Mouse (Mus musculus): ENCODE measurements around the gene Tmem214. TPM values are rescaled to one million over a fixed set of nuclear protein-coding genes. Genes with fewer than 3 reads are reported as not detected.

Gene Tmem214
- total RNA-seq (2014; rRNA removed), result 77.5 and 78.3 TPM in 2 replicates
- polyA plus RNA-seq (2015; fragmentation: Nextera tagmentation; extraction: Ambion mirVana), result 64.5 and 64.6 TPM in 2 replicates

- ATAC-seq (ENCODE audit: low FRiP score) (no peak), DNase-seq (ENCODE audit: low spot score) (no peak)
- no peaks in the 10 kb centered on the region for H3K9me3 ChIP-seq (ENCODE audit: low read length)
- peak within 1 kb of the TSS; percentile 66 for H3K4me2 ChIP-seq (ENCODE audit: low read depth, low read length, poor library complexity, severe bottlenecking)
- no peaks in the 10 kb centered on the region for H3K27me3 ChIP-seq (ENCODE audit: insufficient read depth, low read length)
- no peak within 1 kb of the TSS for H3K27ac ChIP-seq (ENCODE audit: low read depth, low read length)
- H3K4me3 ChIP-seq (ENCODE audit: low read depth, low read length), result no peak within 1 kb of the TSS
- no peak within 1 kb of the TSS for H3K9ac ChIP-seq (replicated peaks; ENCODE audit: low read length, poor library complexity, severe bottlenecking)
- 94% methylated on average over 3 of the region's 3 CpGs for WGBS
- peaks cover 5% of the 10 kb centered on the region; the same call in 1 of the 2 replicates for H3K4me1 ChIP-seq (ENCODE audit: insufficient read depth, low read length)
- H3K36me3 ChIP-seq (ENCODE audit: insufficient read depth, low read length), result peaks cover 42% of the 10 kb centered on the region
- no peak for TF ChIP-seq CTCF (IDR thresholded peaks at IDR 0.05)
These were observed at the start of gene Tmem214 for GRCm38 (mm10) chr5:30867712-30868111. Gene Tmem214 (plus strand): TSS chr5:30868012.

DNA sequence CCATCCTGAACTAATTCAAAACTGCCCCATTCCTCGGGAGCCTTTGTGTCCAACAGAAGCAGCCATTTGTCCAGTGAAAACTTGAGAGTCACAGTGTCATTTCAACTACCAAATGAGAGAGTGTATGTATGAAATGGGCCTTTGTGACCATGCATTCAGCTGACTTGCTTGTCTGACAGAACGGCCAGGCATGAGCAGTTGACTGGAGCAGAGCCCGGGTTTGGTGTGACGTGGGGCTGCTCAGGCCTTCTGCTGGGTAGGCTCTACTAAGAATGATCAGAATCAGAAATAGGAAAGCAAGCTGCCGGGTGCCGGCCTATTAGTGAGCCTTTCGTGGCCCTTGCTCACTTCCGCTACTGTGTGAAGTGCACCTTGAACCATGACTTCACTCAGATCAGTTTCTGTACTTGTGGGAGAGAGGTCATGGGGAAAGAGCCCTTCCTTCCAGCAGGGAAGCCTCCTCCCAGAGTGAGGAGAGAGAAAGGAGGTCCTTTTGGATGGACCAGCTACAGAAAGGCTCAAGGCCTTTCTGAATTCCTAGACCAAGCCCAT is 49.0 kb upstream of the Tmem214 start:
- peak; percentile 31 for DNase-seq (ENCODE audit: low spot score)
- Histone ChIP-seq H3K27me3 (ENCODE audit: insufficient read depth, low read length) (no peaks in the 10 kb centered on the region), H3K4me1 (ENCODE audit: insufficient read depth, low read length) (peaks cover 12% of the 10 kb centered on the region), H3K9ac (replicated peaks; ENCODE audit: low read length, poor library complexity, severe bottlenecking) (no peak overlapping the region), H3K4me2 (ENCODE audit: low read depth, low read length, poor library complexity, severe bottlenecking) (no peak overlapping the region), H3K9me3 (ENCODE audit: low read length) (no peaks in the 10 kb centered on the region), H3K27ac (ENCODE audit: low read depth, low read length) (no peak overlapping the region), H3K36me3 (ENCODE audit: insufficient read depth, low read length) (peaks cover 8% of the 10 kb centered on the region; the same call in 1 of the 2 replicates), H3K4me3 (ENCODE audit: low read depth, low read length) (no peak overlapping the region)
- 80% methylated on average over 8 of the region's 8 CpGs for WGBS
- ATAC-seq (ENCODE audit: low FRiP score), result no peak
- no peak for TF ChIP-seq CTCF (IDR thresholded peaks at IDR 0.05)

- DNase-seq (ENCODE audit: low spot score) (no peak), ATAC-seq (ENCODE audit: low FRiP score) (no peak)
- Histone ChIP-seq H3K4me3 (ENCODE audit: low read depth, low read length) (no peak overlapping the region), H3K9ac (replicated peaks; ENCODE audit: low read length, poor library complexity, severe bottlenecking) (no peak overlapping the region), H3K9me3 (ENCODE audit: low read length) (no peaks in the 10 kb centered on the region), H3K36me3 (ENCODE audit: insufficient read depth, low read length) (peaks cover 8% of the 10 kb centered on the region; the same call in 1 of the 2 replicates), H3K27ac (ENCODE audit: low read depth, low read length) (no peak overlapping the region), H3K27me3 (ENCODE audit: insufficient read depth, low read length) (no peaks in the 10 kb centered on the region), H3K4me2 (ENCODE audit: low read depth, low read length, poor library complexity, severe bottlenecking) (no peak overlapping the region), H3K4me1 (ENCODE audit: insufficient read depth, low read length) (peaks cover 6% of the 10 kb centered on the region)
- 84% methylated on average over 5 of the region's 5 CpGs for WGBS
- TF ChIP-seq CTCF (IDR thresholded peaks at IDR 0.05), result no peak
These were observed 45.1 kb upstream of the Tmem214 start for GRCm38 (mm10) chr5:30822689-30823088.

DNA sequence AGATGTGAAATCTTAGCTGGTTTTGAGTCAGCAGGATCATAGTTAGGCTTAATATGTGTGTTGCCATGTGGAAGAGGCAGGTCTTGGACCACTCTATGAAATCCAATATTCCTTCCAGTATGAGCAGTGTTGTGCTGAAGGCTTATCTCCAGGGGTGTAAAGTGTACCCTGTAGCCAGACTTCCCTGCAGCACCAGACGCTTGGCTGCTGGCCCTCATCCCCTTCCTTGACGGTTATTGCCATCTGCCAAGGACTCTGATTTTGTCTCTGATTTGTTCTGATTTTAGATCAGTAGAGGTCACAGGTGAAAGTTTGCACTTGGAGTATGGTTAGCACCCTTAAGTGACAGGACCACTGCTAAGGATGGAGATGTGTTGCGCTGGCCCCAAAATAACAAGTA is 44.7 kb upstream of the Tmem214 start:
- Histone ChIP-seq H3K4me1 (ENCODE audit: insufficient read depth, low read length) (peaks cover 6% of the 10 kb centered on the region), H3K4me3 (ENCODE audit: low read depth, low read length) (no peak overlapping the region), H3K9ac (replicated peaks; ENCODE audit: low read length, poor library complexity, severe bottlenecking) (no peak overlapping the region), H3K9me3 (ENCODE audit: low read length) (no peaks in the 10 kb centered on the region), H3K36me3 (ENCODE audit: insufficient read depth, low read length) (peaks cover 8% of the 10 kb centered on the region; the same call in 1 of the 2 replicates), H3K27ac (ENCODE audit: low read depth, low read length) (no peak overlapping the region), H3K27me3 (ENCODE audit: insufficient read depth, low read length) (no peaks in the 10 kb centered on the region), H3K4me2 (ENCODE audit: low read depth, low read length, poor library complexity, severe bottlenecking) (no peak overlapping the region)
- no peak for TF ChIP-seq CTCF (IDR thresholded peaks at IDR 0.05)
- 83% methylated on average over 3 of the region's 3 CpGs for WGBS
- no peak for DNase-seq (ENCODE audit: low spot score)
- ATAC-seq (ENCODE audit: low FRiP score), result no peak

GRCm38 (mm10) chr5:30824124-30824988 is 43.5 kb upstream of the Tmem214 start:
- DNase-seq (ENCODE audit: low spot score), result no peak
- WGBS, result 23% methylated on average over 11 of the region's 11 CpGs

DNA sequence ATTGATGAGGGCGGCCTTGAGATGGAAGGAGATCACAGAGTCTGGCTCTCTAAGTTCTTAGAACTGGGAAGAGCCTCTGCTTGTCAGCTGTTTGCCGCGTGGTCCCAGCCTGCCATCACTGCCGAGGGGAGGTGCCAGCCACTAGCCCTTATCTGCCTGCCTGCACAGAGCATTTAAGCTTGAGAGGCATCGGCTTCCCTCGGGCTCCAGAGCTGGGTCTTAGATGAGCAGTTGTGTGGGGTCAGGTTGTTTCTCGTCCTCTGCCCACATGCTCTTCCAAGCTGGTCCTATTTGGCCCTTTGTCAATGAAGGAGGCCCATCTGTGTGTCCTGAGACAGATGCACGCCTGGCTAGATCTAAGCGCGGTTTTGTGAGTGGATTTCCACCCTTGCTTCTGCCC is 42.6 kb upstream of the Tmem214 start:
- H3K9me3 ChIP-seq (ENCODE audit: low read length), result no peaks in the 10 kb centered on the region
- no peak for ATAC-seq (ENCODE audit: low FRiP score)
- H3K27ac ChIP-seq (ENCODE audit: low read depth, low read length), result no peak overlapping the region
- 34% methylated on average over 10 of the region's 10 CpGs for WGBS
- H3K36me3 ChIP-seq (ENCODE audit: insufficient read depth, low read length), result no peaks in the 10 kb centered on the region
- no peaks in the 10 kb centered on the region for H3K27me3 ChIP-seq (ENCODE audit: insufficient read depth, low read length)
- no peak overlapping the region for H3K4me3 ChIP-seq (ENCODE audit: low read depth, low read length)
- peaks cover 6% of the 10 kb centered on the region for H3K4me1 ChIP-seq (ENCODE audit: insufficient read depth, low read length)
- no peak overlapping the region for H3K9ac ChIP-seq (replicated peaks; ENCODE audit: low read length, poor library complexity, severe bottlenecking)
- H3K4me2 ChIP-seq (ENCODE audit: low read depth, low read length, poor library complexity, severe bottlenecking), result no peak overlapping the region
- no peak for TF ChIP-seq CTCF (IDR thresholded peaks at IDR 0.05)
- DNase-seq (ENCODE audit: low spot score), result peak; percentile 32

More at GRCm38 (mm10) chr5:30824124-30824988, 43.5 kb upstream of the Tmem214 start:
- no peak overlapping the region for H3K27ac ChIP-seq (ENCODE audit: low read depth, low read length)
- no peak for TF ChIP-seq CTCF (IDR thresholded peaks at IDR 0.05)
- no peak overlapping the region for H3K4me2 ChIP-seq (ENCODE audit: low read depth, low read length, poor library complexity, severe bottlenecking)
- peaks cover 6% of the 10 kb centered on the region for H3K4me1 ChIP-seq (ENCODE audit: insufficient read depth, low read length)
- no peaks in the 10 kb centered on the region for H3K27me3 ChIP-seq (ENCODE audit: insufficient read depth, low read length)
- H3K9ac ChIP-seq (replicated peaks; ENCODE audit: low read length, poor library complexity, severe bottlenecking), result no peak overlapping the region
- no peaks in the 10 kb centered on the region for H3K9me3 ChIP-seq (ENCODE audit: low read length)
- H3K4me3 ChIP-seq (ENCODE audit: low read depth, low read length), result no peak overlapping the region
- peaks cover 7% of the 10 kb centered on the region; the same call in 1 of the 2 replicates for H3K36me3 ChIP-seq (ENCODE audit: insufficient read depth, low read length)
- no peak for ATAC-seq (ENCODE audit: low FRiP score)

Data from midbrain, postnatal 0 days (tissue).